Mouse (Mus musculus) liver, adult 2 months (tissue): ENCODE data around the gene Isg20.

Source experiments
- CTCF ChIP-seq: fragments of 200-500 bp; IDR thresholded peaks from 2 replicates; pipeline ENCODE4 v1.5.1; 2011; ENCODE audit warnings: low read depth, low read length, control low read depth
- POLR2A ChIP-seq: fragments of 200-500 bp; IDR thresholded peaks from 2 replicates; pipeline ENCODE4 v1.6.1; 2011; ENCODE audit warnings: low read length, control low read depth; ENCODE audit not compliant: insufficient read depth; ENCODE audit errors: extremely low read depth

DNA sequence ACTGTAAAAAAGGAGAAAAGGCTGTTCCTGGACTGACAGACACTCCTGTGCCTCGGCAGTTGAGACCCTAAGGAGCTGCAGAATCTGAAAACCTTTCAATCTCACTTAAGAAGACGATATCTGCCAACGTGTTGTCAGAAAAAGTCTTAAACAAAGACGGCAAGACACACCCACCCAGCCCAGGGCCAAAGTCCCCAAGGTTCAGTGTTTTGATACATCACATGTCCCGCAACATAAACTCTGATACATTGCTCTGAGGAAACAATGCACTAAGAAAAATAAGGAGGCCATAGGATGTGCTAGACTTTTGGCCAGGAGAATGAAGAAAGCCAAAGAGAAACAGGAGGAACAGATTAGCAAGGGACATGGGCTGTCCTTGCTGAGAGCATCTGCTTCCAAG, 40.4 kb upstream of the Isg20 start:
- TF ChIP-seq POLR2A (no peak), CTCF (no peak)
